Mouse (Mus musculus): Measurements from ENCODE around the gene Nrxn2. TPM values are rescaled to one million over a fixed set of nuclear protein-coding genes. Genes with fewer than 3 reads are reported as not detected.
A peak's percentile ranks its signal among the peaks of the same experiment; 100 is the strongest.

Nrxn2 gene
- polyA plus RNA-seq, 1 experiment from 2014 or later = 1.3 TPM

DNA sequence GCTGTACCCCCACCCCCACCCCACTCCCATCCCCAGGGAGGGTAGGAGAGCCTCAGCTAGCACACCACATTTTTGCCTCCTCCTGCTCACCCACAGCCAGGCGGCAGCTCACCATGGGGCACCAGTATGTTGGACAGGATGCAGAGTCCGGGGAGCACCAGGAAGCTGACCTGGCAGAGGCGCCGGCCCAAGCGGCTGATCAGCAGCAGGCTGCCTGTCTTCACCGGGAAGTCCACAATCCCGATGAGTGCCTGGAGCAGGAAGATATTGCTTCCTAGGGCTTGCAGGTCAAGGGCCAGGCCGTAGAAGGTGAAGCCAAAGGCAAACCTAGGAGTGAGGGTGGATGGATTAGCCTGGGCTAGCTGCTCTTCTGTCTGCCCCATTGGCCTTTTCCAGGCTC is 119.0 kb downstream of the Nrxn2 start:
- H3K4me1 ChIP-seq (replicated peaks; ENCODE audit: control insufficient read depth, insufficient read depth) = no peaks in the 10 kb centered on the region
- 72% methylated on average over 8 of the region's 8 CpGs for WGBS
- no peak overlapping the region for H3K27ac ChIP-seq (replicated peaks)
- no peaks in the 10 kb centered on the region for H3K36me3 ChIP-seq (ENCODE audit: control insufficient read depth, insufficient read depth, low read length)
- H3K27me3 ChIP-seq (ENCODE audit: control insufficient read depth, insufficient read depth, low read length) = no peaks in the 10 kb centered on the region; the same call in 1 of the 2 replicates
- no peak for ATAC-seq (ENCODE audit: low FRiP score, low TSS enrichment)
- DNase-seq (ENCODE audit: low spot score) = no peak
- H3K9me3 ChIP-seq (ENCODE audit: control insufficient read depth, low read length) = no peaks in the 10 kb centered on the region
- H3K9ac ChIP-seq (ENCODE audit: low read length) = no peak overlapping the region
- no peak overlapping the region for H3K4me3 ChIP-seq (ENCODE audit: low read depth, low read length)
- H3K4me2 ChIP-seq (replicated peaks; ENCODE audit: low read depth) = no peak overlapping the region
- TF ChIP-seq EP300 (optimal IDR thresholded peaks at IDR 0.05) = no peak
- TF ChIP-seq CTCF (IDR thresholded peaks at IDR 0.05; ENCODE audit: low read depth) = no peak

DNA sequence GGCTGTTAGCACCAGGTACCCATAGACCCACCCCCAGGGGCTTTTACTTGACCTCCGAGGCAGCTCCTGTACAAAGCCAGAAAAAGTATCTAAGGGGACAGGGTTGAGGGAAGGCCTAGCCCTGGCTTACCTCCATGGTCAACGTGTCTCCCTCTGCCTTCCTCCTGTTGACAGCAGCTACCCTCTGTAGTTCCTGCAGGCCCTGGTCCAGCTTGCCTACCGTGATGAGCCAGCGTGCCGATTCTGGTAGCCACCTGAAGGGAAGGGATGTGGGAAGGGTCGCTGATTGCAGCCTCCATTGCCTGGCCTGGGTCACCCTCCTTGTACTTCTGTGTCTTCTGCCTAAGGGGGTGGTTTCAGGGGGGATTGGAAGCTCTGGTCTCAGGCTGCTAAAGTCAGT is 120.0 kb downstream of the Nrxn2 start:
- H3K4me3 ChIP-seq (ENCODE audit: low read depth, low read length) = no peak overlapping the region
- 83% methylated on average over 6 of the region's 6 CpGs for WGBS
- H3K27me3 ChIP-seq (ENCODE audit: control insufficient read depth, insufficient read depth, low read length) = no peaks in the 10 kb centered on the region
- ATAC-seq (ENCODE audit: low FRiP score, low TSS enrichment) (no peak), DNase-seq (ENCODE audit: low spot score) (no peak)
- no peaks in the 10 kb centered on the region for H3K4me1 ChIP-seq (replicated peaks; ENCODE audit: control insufficient read depth, insufficient read depth)
- no peaks in the 10 kb centered on the region for H3K36me3 ChIP-seq (ENCODE audit: control insufficient read depth, insufficient read depth, low read length)
- no peak overlapping the region for H3K4me2 ChIP-seq (replicated peaks; ENCODE audit: low read depth)
- H3K9ac ChIP-seq (ENCODE audit: low read length) = no peak overlapping the region
- no peaks in the 10 kb centered on the region for H3K9me3 ChIP-seq (ENCODE audit: control insufficient read depth, low read length)
- no peak overlapping the region for H3K27ac ChIP-seq (replicated peaks)
- TF ChIP-seq EP300 (optimal IDR thresholded peaks at IDR 0.05) (no peak), CTCF (IDR thresholded peaks at IDR 0.05; ENCODE audit: low read depth) (no peak)

DNA sequence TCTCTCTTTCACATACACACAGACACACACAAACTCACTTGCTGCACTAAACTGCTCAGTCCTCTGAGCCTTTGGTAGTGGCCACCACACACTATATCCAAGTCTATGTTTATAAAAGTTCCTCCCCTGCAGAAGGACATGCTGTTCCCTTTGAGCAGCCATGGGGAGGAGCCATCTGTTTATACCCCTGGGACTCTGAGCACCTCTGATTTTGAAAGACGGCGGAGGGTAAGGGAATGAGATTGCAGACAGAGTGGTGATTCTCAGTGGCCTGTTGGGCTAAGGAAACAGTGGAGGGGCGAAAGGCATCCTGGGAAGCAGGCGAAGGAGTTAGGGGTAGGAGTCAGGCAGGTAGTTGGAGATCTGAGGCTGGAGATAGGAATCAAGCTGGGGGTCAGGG is 121.1 kb downstream of the Nrxn2 start:
- H3K4me2 ChIP-seq (replicated peaks; ENCODE audit: low read depth) = no peak overlapping the region
- H3K9ac ChIP-seq (ENCODE audit: low read length) = no peak overlapping the region
- no peak for DNase-seq (ENCODE audit: low spot score)
- H3K27ac ChIP-seq (replicated peaks) = no peak overlapping the region
- ATAC-seq (ENCODE audit: low FRiP score, low TSS enrichment) = no peak
- TF ChIP-seq CTCF (IDR thresholded peaks at IDR 0.05; ENCODE audit: low read depth) (no peak), EP300 (optimal IDR thresholded peaks at IDR 0.05) (no peak)
- no peaks in the 10 kb centered on the region for H3K27me3 ChIP-seq (ENCODE audit: control insufficient read depth, insufficient read depth, low read length)
- H3K4me1 ChIP-seq (replicated peaks; ENCODE audit: control insufficient read depth, insufficient read depth) = no peaks in the 10 kb centered on the region
- no peaks in the 10 kb centered on the region for H3K36me3 ChIP-seq (ENCODE audit: control insufficient read depth, insufficient read depth, low read length)
- H3K9me3 ChIP-seq (ENCODE audit: control insufficient read depth, low read length) = no peaks in the 10 kb centered on the region
- 72% methylated on average over 4 of the region's 4 CpGs for WGBS
- no peak overlapping the region for H3K4me3 ChIP-seq (ENCODE audit: low read depth, low read length)

DNA sequence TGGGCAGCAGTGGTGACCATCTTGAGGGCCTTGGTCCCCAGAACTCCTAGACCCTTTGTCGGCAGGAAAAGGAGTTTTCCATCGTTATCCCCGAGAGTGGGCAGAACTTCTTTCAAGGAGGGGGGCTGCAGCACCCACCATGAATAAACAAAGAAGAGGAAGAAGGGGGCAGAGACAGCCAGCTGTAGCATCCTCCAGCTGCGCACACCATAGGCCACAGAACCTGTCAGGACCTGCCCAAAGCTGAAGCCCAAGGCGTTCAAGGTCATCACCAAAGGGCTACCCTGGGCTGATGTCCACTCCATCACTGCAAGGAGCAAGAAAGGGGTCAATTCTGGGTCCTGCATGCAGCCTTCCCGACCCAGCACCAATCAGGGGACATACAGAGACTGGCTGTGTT is 121.7 kb downstream of the Nrxn2 start:
- WGBS = 55% methylated on average over 6 of the region's 6 CpGs
- Histone ChIP-seq H3K4me1 (replicated peaks; ENCODE audit: control insufficient read depth, insufficient read depth) (no peaks in the 10 kb centered on the region), H3K4me3 (ENCODE audit: low read depth, low read length) (no peak overlapping the region), H3K27ac (replicated peaks) (no peak overlapping the region), H3K9ac (ENCODE audit: low read length) (no peak overlapping the region), H3K4me2 (replicated peaks; ENCODE audit: low read depth) (no peak overlapping the region), H3K36me3 (ENCODE audit: control insufficient read depth, insufficient read depth, low read length) (no peaks in the 10 kb centered on the region), H3K9me3 (ENCODE audit: control insufficient read depth, low read length) (no peaks in the 10 kb centered on the region), H3K27me3 (ENCODE audit: control insufficient read depth, insufficient read depth, low read length) (no peaks in the 10 kb centered on the region)
- DNase-seq (ENCODE audit: low spot score) = no peak
- no peak for ATAC-seq (ENCODE audit: low FRiP score, low TSS enrichment)
- TF ChIP-seq CTCF (IDR thresholded peaks at IDR 0.05; ENCODE audit: low read depth) (no peak), EP300 (optimal IDR thresholded peaks at IDR 0.05) (no peak)

DNA sequence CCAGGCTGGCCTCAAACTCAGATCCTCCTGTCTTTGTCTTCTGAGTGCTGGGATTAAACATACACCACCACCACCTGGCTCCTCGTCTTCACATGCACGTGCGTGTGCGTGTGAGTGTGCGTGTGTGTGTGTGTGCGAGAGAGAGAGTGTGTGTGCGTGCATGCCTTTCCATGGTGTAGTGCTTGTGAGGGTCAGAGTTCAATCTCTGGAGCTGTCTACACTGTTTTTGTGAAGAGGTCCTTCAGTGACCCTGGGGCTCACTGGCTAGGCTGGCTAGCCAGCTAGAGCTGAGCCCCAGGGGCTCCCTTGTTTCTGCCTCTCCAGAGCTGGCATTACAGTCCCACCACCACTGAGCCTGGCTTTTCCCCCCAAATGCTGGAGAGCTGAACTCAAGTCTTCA is 123.0 kb downstream of the Nrxn2 start:
- no peak overlapping the region for H3K4me3 ChIP-seq (ENCODE audit: low read depth, low read length)
- no peak overlapping the region for H3K4me2 ChIP-seq (replicated peaks; ENCODE audit: low read depth)
- no peak for TF ChIP-seq CTCF (IDR thresholded peaks at IDR 0.05; ENCODE audit: low read depth)
- TF ChIP-seq EP300 (optimal IDR thresholded peaks at IDR 0.05) = no peak

DNA sequence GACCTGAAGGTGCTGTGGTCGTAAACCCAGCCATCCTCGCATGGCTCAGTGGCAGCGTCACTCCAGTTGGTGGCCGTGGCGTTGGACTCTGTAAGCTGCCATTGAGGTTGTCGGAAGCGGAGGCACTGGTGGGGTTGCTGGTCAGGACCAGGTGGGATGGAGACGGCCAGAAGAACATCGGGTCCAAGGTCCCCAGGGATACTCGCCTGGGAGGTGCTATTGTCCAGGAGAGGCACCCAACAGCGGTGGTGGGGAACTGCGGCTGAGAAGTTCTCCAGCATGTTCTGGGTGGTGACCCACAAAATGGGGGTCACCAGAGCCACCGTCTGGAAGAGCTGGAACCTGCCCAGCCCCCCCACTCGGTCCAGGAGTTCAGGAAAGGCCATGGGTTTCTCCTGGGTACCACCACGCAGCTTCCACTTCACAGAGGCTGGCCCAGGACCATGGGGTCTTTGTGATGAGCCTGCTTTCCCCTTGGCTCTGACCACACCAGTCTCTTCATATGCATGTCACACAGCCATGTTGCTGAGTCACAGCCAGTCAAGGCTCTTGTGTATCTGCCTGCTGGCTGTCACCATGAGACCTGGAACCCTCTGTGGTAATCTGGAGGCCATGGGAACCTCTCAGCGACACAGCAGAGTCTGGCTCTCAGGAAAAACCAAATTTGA is 124.0 kb downstream of the Nrxn2 start, which contains the start of gene Slc22a12:
Gene Slc22a12 (minus strand): TSS at position 666 of the 668 bp plus-strand sequence.
- 0 out of 2 replicates have a peak, but pooled peaks have one; percentile 16 for ATAC-seq (ENCODE audit: low FRiP score, low TSS enrichment)
- TF ChIP-seq EP300 (optimal IDR thresholded peaks at IDR 0.05) = no peak
- TF ChIP-seq CTCF (IDR thresholded peaks at IDR 0.05; ENCODE audit: low read depth) = no peak
- WGBS = 88% methylated on average over 16 of the region's 16 CpGs
- Histone ChIP-seq H3K36me3 (ENCODE audit: control insufficient read depth, insufficient read depth, low read length) (no peaks in the 10 kb centered on the region), H3K4me1 (replicated peaks; ENCODE audit: control insufficient read depth, insufficient read depth) (no peaks in the 10 kb centered on the region), H3K9ac (ENCODE audit: low read length) (no peak within 1 kb of the TSS), H3K9me3 (ENCODE audit: control insufficient read depth, low read length) (no peaks in the 10 kb centered on the region), H3K27me3 (ENCODE audit: control insufficient read depth, insufficient read depth, low read length) (no peaks in the 10 kb centered on the region), H3K4me2 (replicated peaks; ENCODE audit: low read depth) (no peak within 1 kb of the TSS), H3K27ac (replicated peaks) (no peak within 1 kb of the TSS), H3K4me3 (ENCODE audit: low read depth, low read length) (no peak within 1 kb of the TSS)
- DNase-seq (ENCODE audit: low spot score) = no peak

More for the DNA sequence above, 123.0 kb downstream of the Nrxn2 start:
- no peaks in the 10 kb centered on the region for H3K36me3 ChIP-seq (ENCODE audit: control insufficient read depth, insufficient read depth, low read length)
- no peak overlapping the region for H3K9ac ChIP-seq (ENCODE audit: low read length)
- no peaks in the 10 kb centered on the region for H3K4me1 ChIP-seq (replicated peaks; ENCODE audit: control insufficient read depth, insufficient read depth)
- no peak overlapping the region for H3K27ac ChIP-seq (replicated peaks)
- no peaks in the 10 kb centered on the region for H3K27me3 ChIP-seq (ENCODE audit: control insufficient read depth, insufficient read depth, low read length)
- DNase-seq (ENCODE audit: low spot score) (no peak), ATAC-seq (ENCODE audit: low FRiP score, low TSS enrichment) (no peak)
- 82% methylated on average over 7 of the region's 7 CpGs for WGBS
- H3K9me3 ChIP-seq (ENCODE audit: control insufficient read depth, low read length) = no peaks in the 10 kb centered on the region
